Mouse (Mus musculus): ENCODE results near the gene Nme4. TPM values are rescaled to one million over a fixed set of nuclear protein-coding genes. Genes with fewer than 3 reads are reported as not detected.
A peak's percentile ranks its signal among the peaks of the same experiment; 100 is the strongest.

Gene Nme4
- polyA plus RNA-seq, 1 experiment from 2014 or later, result 57.6 TPM

- H3K27ac ChIP-seq, result peak within 1 kb of the TSS; percentile 69
- H3K27me3 ChIP-seq (ENCODE audit: insufficient read depth, low read length), result no peaks in the 10 kb centered on the region
- peak within 1 kb of the TSS; percentile 44 for H3K4me3 ChIP-seq (replicated peaks; ENCODE audit: low read depth, low read length)
- no peaks in the 10 kb centered on the region for H3K4me1 ChIP-seq (replicated peaks; ENCODE audit: insufficient read depth, low read length)
- peak; percentile 91 for TF ChIP-seq CTCF (IDR thresholded peaks at IDR 0.05; ENCODE audit: low read depth)
- H3K4me2 ChIP-seq (ENCODE audit: low read length), result peak within 1 kb of the TSS; percentile 68
- DNase-seq (ENCODE audit: low spot score) (peak; percentile 94), ATAC-seq (replicated peaks; ENCODE audit: low FRiP score, low read depth) (peak; percentile 92)
- 2% methylated on average over 32 of the region's 32 CpGs for WGBS
- 0 out of 2 replicates have a peak, but pooled peaks cover 3% of the 10 kb centered on the region for H3K36me3 ChIP-seq (ENCODE audit: insufficient read depth, low read length)
- H3K9me3 ChIP-seq (replicated peaks; ENCODE audit: low read length), result no peaks in the 10 kb centered on the region
- peak within 1 kb of the TSS; percentile 64 for H3K9ac ChIP-seq (ENCODE audit: low read depth, low read length)
Observed at GRCm38 (mm10) chr17:26089905-26090632, 5.3 kb downstream of the Nme4 start, which contains the start of gene Decr2. TSS of gene Decr2 (minus strand) at chr17:26090337.

GRCm38 (mm10) chr17:26087059-26087564, 8.3 kb downstream of the Nme4 start:
- 79% methylated on average over 9 of the region's 9 CpGs for WGBS
- H3K27me3 ChIP-seq (ENCODE audit: insufficient read depth, low read length), result no peaks in the 10 kb centered on the region
- no peak overlapping the region for H3K4me3 ChIP-seq (replicated peaks; ENCODE audit: low read depth, low read length)
- no peak overlapping the region for H3K27ac ChIP-seq
- ATAC-seq (replicated peaks; ENCODE audit: low FRiP score, low read depth) (no peak), DNase-seq (ENCODE audit: low spot score) (no peak)
- no peak overlapping the region for H3K9ac ChIP-seq (ENCODE audit: low read depth, low read length)
- H3K36me3 ChIP-seq (ENCODE audit: insufficient read depth, low read length), result 0 out of 2 replicates have a peak, but pooled peaks cover 8% of the 10 kb centered on the region
- H3K9me3 ChIP-seq (replicated peaks; ENCODE audit: low read length), result no peaks in the 10 kb centered on the region
- no peak overlapping the region for H3K4me2 ChIP-seq (ENCODE audit: low read length)
- no peak for TF ChIP-seq CTCF (IDR thresholded peaks at IDR 0.05; ENCODE audit: low read depth)
- no peaks in the 10 kb centered on the region for H3K4me1 ChIP-seq (replicated peaks; ENCODE audit: insufficient read depth, low read length)

GRCm38 (mm10) chr17:26080867-26081266, 14.5 kb downstream of the Nme4 start:
- DNase-seq (ENCODE audit: low spot score), result no peak
- WGBS, result 22% methylated on average over 2 of the region's 2 CpGs
- no peak for TF ChIP-seq CTCF (IDR thresholded peaks at IDR 0.05; ENCODE audit: low read depth)
- H3K4me1 ChIP-seq (replicated peaks; ENCODE audit: insufficient read depth, low read length), result no peaks in the 10 kb centered on the region
- H3K9ac ChIP-seq (ENCODE audit: low read depth, low read length), result no peak overlapping the region
- H3K9me3 ChIP-seq (replicated peaks; ENCODE audit: low read length), result no peaks in the 10 kb centered on the region
- H3K27me3 ChIP-seq (ENCODE audit: insufficient read depth, low read length), result no peaks in the 10 kb centered on the region
- 0 out of 2 replicates have a peak, but pooled peaks cover 8% of the 10 kb centered on the region for H3K36me3 ChIP-seq (ENCODE audit: insufficient read depth, low read length)
- ATAC-seq (replicated peaks; ENCODE audit: low FRiP score, low read depth), result peak; percentile 69; the same call in 1 of the 2 replicates
- H3K4me2 ChIP-seq (ENCODE audit: low read length), result no peak overlapping the region
- H3K27ac ChIP-seq, result no peak overlapping the region
- H3K4me3 ChIP-seq (replicated peaks; ENCODE audit: low read depth, low read length), result no peak overlapping the region

- no peak for DNase-seq (ENCODE audit: low spot score)
- Histone ChIP-seq H3K9me3 (replicated peaks; ENCODE audit: low read length) (no peaks in the 10 kb centered on the region), H3K4me3 (replicated peaks; ENCODE audit: low read depth, low read length) (no peak overlapping the region), H3K9ac (ENCODE audit: low read depth, low read length) (no peak overlapping the region), H3K4me1 (replicated peaks; ENCODE audit: insufficient read depth, low read length) (no peaks in the 10 kb centered on the region), H3K27me3 (ENCODE audit: insufficient read depth, low read length) (no peaks in the 10 kb centered on the region), H3K36me3 (ENCODE audit: insufficient read depth, low read length) (0 out of 2 replicates have a peak, but pooled peaks cover 5% of the 10 kb centered on the region), H3K4me2 (ENCODE audit: low read length) (no peak overlapping the region), H3K27ac (no peak overlapping the region)
- no peak for TF ChIP-seq CTCF (IDR thresholded peaks at IDR 0.05; ENCODE audit: low read depth)
- WGBS, result 75% methylated on average over 2 of the region's 2 CpGs
- no peak for ATAC-seq (replicated peaks; ENCODE audit: low FRiP score, low read depth)
Observed at GRCm38 (mm10) chr17:26078851-26079250, 16.6 kb downstream of the Nme4 start.

GRCm38 (mm10) chr17:26075246-26075645, 20.2 kb downstream of the Nme4 start:
- 67% methylated on average over 3 of the region's 3 CpGs for WGBS
- Histone ChIP-seq H3K36me3 (ENCODE audit: insufficient read depth, low read length) (no peaks in the 10 kb centered on the region), H3K27ac (no peak overlapping the region), H3K9ac (ENCODE audit: low read depth, low read length) (no peak overlapping the region), H3K4me3 (replicated peaks; ENCODE audit: low read depth, low read length) (no peak overlapping the region), H3K27me3 (ENCODE audit: insufficient read depth, low read length) (no peaks in the 10 kb centered on the region), H3K4me2 (ENCODE audit: low read length) (no peak overlapping the region), H3K4me1 (replicated peaks; ENCODE audit: insufficient read depth, low read length) (peaks cover under 1% of the 10 kb centered on the region), H3K9me3 (replicated peaks; ENCODE audit: low read length) (no peaks in the 10 kb centered on the region)
- ATAC-seq (replicated peaks; ENCODE audit: low FRiP score, low read depth) (no peak), DNase-seq (ENCODE audit: low spot score) (no peak)
- TF ChIP-seq CTCF (IDR thresholded peaks at IDR 0.05; ENCODE audit: low read depth), result no peak

- Histone ChIP-seq H3K36me3 (ENCODE audit: insufficient read depth, low read length) (no peaks in the 10 kb centered on the region), H3K27ac (no peak overlapping the region), H3K9ac (ENCODE audit: low read depth, low read length) (peak overlapping the region; percentile 71; the same call in 1 of the 2 replicates), H3K4me1 (replicated peaks; ENCODE audit: insufficient read depth, low read length) (peaks cover 22% of the 10 kb centered on the region), H3K9me3 (replicated peaks; ENCODE audit: low read length) (no peaks in the 10 kb centered on the region), H3K27me3 (ENCODE audit: insufficient read depth, low read length) (no peaks in the 10 kb centered on the region), H3K4me2 (ENCODE audit: low read length) (peak overlapping the region; percentile 97), H3K4me3 (replicated peaks; ENCODE audit: low read depth, low read length) (peak overlapping the region; percentile 85)
- no peak for TF ChIP-seq CTCF (IDR thresholded peaks at IDR 0.05; ENCODE audit: low read depth)
- WGBS, result 21% methylated on average over 6 of the region's 6 CpGs
- no peak for ATAC-seq (replicated peaks; ENCODE audit: low FRiP score, low read depth)
- DNase-seq (ENCODE audit: low spot score), result no peak
Observed at GRCm38 (mm10) chr17:26070136-26070535, 25.3 kb downstream of the Nme4 start.

All from kidney, postnatal 0 days (tissue).